Mouse (Mus musculus) 3T3-L1 (cell line): ENCODE measurements at regions not wholly inside any gene's neighbourhood (a gene's known extent, or its start where the extent isn't known, plus 50 kb on each side); places are given as distances from the start of the nearest gene placed in this dataset.

Experiments
- DNase-seq: peaks from one replicate; pipeline ENCODE4 v3.0.0-alpha.2; 2015; ENCODE audit warnings: low read depth, low spot score

DNA sequence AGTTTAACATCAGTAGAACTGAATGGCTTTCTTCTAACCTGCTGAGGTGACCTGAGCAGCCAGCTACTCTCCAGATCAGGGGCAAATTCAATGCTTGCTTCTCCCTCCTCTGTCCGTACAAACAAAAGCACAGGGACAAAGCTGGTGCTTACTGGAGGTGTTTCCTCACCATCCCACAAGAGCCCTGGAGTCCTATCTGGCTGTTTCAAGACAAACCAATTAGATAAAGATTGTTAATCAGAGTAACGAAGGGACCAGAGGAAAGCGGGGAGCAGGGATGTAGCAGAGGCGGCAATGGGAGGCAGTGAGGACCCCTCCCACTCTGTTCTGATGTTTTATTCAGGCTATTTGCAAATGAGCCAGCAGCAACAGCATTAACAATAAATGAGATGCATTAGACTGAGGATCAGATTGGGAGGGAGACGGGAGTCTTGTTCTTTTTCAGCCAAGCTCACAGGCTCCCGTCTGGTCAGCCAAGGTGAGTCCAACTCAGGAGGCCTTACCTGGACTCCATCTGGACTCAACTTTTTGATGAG is 418.0 kb upstream of the Gm6657 start:
- no peak for DNase-seq

DNA sequence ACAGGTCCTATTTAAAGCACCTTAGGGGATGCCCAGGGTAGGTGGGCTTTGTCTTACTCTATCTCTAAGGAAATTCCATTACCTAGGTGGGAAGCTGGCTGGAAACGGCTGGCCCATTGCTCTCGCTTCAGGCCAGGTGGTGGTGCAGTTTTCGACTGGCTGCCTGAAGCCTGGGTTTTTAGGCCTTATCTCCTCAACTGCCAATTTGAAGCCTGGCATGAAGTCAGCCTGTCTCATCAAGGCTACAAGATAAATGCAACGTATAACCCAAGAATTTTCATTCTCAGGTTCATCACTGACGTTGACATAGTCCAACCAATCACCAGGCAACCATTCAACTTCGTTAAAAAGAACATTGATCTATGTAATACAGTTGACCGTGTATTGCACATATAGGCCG is 417.3 kb upstream of the Gm6657 start:
- no peak for DNase-seq

DNA sequence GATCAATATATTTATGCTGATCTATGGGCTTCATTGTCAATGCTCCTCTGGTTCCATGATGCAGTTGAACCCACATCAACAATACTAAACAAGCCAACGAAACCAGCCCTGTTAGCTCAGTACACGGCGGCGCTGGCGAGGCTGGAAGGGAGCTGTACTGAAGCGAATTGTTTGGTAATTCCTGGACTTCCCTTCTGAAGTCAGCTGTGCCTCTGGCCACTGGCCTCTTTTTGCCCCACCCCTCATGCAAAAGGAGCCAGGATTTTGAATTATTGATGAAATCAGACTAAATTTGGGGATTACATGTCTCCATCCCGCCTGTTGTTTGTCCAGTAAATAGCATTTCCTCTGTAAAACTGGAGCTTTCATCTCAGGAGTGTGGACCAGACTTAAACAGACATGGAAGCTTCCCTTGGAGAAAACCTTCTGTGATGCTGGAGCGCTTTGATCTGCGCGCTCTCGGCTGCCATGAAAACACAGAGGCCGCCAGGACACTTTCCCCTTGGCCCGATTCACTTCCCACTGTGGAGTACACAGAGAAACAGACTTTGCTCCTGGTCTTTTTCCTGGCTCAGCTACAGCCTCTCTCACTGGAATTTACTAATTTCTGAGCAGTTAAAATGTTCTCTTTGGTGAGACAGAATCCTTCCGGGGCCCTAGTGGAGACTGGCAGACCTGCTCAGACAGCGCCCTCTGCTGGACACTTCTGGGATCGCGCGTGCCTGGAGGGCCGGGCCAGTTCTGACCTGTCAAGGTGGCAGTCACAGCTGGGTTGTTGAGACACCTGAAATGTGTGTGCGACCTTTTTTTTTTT is 412.9 kb upstream of the Gm6657 start:
- DNase-seq = peak; percentile 68

DNA sequence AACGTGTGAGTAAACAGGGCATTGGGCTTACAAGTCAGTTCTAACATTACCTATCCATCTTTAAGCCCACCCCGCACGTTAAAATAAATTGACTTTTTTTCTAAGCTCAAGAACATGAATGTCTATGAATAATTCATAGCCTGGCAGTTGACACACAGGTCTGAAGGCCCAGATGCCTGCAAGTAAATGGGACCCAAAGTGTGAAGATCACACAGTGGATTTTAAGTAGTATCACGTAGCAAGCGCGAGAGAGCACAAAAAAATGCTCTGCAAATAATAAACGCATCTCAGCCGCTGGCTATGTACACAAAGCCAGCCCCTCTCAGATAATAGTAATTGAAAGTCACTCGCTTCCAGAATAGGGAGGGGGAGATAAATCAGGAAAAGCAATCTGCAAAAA is 410.1 kb upstream of the Gm6657 start:
- no peak for DNase-seq

DNA sequence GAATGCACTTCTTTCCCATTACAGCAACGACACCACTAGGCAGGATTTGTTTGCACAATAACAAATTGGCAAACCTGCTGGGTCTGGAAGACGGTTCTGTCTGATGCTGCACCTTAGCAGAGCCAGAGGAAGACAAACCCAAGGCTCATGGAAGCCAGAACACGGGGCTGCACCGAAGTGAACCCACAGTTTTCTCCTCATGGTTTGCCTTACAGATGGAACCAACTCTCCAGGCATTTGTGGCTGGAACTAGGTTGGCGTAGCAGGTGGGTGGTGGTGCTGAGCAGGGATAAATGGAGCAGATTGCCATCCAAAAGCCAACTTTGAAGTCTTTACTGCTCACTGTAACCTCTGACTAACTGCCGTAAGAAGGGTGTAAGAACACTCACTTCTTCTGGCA is 408.4 kb upstream of the Gm6657 start:
- no peak for DNase-seq

DNA sequence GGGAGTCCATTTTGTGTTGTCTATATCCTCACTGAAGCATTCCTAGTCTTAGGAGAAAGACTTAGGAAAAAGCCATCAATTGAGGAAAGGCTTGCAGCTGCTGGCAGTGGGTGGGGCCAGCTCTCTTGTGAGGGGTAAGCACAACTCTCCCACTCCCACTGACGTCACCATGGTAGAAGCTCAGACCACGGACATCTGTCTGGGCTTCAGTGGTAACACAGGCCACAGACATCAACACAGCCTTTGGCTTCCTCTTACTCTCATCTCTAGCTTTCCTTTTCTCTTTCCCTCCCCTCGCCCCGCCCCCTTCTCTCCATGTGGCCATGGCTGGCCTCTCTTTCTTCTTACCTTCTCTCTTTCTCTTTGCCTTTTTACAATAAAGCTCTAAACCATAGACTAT is 407.4 kb upstream of the Gm6657 start:
- DNase-seq = no peak

DNA sequence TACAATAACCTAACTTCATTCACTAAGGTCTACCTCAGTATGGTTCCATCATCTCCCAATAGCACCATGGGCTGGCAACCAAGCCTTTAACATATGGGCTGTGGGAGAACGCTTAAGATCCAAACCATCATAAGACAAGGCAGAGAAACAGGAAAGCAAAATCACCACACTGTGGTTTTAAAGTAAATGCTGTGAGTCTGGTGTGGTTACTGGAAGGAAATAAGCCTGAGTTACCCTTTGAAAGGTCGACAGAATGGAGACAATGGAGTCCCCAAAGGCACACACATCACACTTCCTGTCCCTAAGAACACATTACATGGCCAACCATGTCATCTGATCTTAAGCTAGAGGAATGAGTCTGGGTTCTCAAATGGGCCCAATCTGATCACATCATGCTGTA is 405.8 kb upstream of the Gm6657 start:
- no peak for DNase-seq

DNA sequence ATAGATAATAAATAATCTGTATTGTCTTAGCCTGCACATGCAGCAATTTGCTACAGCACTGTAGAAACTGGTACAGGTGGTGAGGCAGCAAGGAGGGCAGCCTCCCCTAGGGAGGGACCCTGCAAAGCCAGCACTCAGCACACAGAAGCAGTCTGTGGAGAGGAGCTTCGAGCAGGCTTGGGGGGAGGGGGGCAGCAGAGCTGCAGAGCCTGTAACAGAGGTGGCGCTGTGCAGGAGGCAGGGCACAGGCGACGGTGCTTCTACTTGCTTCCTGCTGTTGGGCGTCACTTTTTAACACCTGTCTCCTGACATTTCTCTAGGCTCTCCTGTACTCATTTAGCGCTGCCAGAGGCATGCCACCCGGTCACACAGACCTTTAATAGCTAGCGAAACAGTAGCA is 404.6 kb upstream of the Gm6657 start:
- DNase-seq = no peak

DNA sequence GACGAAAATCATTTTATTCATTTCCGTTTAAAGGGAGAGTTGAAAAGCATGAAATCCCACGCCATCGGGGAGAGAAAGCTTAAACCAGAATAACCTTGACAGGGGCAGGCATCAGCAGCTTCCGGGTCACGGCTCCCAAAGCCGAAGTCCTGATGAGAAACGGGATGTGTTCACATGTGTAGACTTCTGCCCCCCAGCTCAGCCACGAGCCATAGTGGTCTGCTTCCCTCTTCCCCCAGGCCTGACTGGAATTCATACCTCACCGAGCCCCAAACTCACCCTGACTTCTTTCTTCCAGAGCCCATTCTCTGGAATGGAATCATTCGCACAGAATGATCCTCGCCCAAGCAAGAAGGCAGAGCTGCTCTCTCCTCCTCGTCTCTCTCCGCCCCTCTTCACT is 404.2 kb upstream of the Gm6657 start:
- no peak for DNase-seq

DNA sequence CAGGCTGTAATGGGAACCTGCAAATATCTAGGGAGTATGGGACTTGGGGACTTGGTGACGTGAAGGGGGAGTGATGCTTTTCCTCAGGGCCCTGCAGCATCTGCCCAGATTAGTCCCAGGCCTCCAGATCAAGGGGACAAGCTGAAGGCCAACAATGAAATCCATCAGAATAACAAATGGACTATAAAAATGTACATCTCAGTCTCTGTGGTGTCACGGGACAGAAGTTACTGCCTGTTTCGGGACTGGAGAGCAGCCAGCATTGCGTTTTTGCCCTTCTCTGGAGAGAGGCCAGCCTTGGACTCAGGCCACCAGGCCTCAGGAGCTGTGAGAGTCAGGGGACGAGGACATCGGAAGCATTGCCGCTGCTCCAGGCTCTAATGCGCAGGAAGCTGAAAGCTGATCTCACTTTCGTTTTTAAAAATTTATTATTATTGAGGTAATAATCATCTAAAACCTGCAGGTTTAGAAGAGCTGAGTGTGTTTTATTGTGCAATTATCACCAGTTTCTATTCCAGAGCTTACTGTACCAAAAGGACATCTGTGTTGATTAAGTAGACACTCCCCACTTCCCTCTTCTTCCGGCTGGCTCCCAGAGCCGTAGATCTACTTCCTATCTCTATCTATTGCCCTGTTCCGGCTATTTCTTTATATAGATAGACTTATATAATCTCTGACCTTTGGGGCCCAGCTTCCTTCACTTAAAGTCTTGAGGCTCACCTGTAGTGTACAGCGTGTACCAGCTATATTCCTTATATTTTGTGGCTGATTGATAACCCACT is 403.0 kb upstream of the Gm6657 start:
- no peak for DNase-seq

DNA sequence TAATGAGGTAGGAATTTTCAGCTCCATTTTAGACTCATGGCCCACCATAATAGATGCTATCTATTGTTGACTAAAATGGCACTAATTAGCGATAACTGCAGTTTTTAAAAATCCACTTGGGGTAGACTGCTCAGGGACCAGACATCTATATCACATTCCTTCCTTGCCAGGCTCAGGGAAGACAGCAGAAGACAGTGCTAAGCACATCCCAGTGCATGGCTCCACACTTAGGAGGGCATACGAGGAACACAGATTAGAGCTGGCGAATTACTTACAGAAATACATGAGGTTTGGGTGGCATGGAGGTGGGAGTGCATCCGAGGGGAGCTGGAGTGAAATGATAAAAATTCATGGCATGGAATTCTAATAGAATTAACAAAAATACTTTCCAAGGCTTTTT is 395.5 kb upstream of the Gm6657 start:
- no peak for DNase-seq

DNA sequence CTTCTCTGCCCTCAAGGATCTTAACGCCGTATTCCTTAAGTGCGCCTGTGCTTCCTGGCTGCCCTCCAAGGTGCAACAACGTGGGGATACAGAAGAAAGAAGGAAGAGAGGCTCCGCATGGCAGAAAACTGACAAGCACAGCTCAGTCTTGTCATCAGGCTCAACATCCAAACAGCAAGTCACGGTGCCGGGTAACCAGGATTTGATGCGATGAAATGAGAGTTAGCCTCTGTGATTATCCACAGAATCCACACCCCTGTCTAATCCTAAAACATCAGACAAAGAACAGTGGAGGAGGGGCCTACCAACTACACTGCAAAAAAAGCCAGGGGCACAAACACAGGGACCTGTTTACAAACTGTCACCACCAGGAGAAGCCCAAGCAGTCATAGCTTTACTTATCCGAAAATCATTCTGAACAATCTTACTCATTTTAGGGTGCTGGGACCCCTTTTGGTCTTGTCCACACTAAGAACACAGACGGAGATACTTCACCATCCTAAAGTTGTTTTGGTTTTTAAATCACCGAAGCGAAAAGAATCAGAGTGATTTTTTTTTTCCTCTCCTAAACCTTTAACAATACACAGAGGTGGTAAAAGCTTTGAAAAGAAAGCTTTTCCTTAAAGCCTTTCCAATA is 394.8 kb upstream of the Gm6657 start:
- no peak for DNase-seq

DNA sequence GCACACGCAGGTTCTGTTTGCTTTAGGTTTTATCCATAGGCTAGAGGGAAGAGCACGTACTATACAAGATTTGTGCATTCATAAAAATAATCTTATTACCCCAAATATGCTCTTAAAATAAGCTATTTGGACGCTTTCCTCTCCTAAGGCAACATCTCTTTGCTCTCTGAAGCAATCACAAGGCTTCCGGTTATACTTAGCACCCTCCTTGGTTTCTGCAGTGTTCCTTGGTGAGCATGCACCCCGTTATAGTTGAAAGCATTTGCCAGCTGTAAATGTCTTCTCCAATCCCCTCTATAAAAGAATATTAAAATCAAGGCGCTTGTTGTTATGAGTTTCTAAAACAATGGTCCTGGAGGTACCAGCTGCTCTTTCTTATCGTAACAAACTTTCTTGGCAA is 386.4 kb upstream of the Gm6657 start:
- DNase-seq = no peak

DNA sequence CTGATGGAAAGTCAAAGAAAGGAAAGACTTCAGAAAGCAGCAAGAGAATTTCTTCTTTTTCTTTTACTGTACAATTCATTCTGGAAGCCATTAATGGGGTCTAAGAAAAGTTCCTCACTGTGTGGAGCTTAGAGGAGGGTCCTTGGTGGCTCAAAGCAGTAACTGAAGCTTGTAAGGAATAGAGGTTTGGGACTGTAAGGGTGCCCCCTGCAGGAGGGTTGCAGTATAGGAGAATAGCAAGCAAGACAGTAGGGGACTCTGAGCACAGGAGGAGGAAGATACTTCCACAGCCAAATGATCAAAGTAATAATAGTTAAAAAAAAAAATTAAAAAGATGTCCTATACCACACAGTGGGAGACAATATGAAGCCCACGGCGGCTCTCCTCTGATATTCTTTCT is 382.8 kb upstream of the Gm6657 start:
- DNase-seq = peak; percentile 53

DNA sequence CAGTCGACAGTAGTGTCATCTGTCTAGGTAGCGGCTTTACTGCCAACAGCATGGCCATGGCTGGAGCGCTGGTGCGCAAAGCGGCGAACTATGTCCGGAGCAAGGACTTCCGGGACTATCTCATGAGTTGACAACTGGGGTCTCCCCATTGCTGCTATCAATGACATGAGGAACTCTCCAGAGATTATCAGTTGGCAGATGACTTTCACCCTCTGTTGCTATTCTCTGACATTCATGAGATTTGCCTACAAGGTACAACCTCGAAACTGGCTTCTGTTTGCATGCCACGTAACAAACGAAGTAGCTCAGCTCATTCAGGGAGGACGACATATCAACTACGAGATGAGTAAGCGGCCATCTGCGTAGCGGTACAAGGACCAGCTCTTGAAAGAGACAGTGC is 374.6 kb upstream of the Gm6657 start:
- DNase-seq = no peak

DNA sequence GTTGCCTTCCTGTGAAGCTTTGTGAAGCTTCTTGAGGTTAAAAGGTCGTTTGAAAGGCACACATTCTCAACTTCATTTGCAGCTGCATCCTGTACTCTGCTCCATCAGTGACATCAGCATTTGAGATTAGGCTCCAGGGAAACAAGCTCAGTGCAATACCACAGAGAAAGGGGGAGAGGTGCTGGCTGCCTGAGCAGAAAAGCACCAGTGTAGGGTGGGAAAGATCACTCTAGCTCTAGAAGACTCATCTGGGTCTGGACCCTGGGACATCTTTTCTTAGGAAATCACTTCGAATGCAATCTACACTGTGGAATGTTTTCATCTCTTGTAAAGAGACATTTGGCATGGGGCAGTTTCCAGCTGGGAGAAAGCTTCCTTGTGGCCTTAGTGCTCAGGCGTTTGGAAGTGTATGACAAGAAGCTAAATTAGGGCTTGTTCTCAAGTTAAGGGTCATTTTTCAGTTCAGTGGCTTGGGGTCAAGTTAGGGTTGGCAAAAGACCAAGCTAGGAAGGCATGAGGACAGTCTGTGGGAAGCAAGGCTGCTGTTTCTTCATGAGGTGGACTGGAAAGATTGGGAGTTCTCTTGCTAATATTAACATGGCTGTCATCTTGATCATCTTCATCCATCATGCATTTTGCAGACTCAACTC is 370.5 kb upstream of the Gm6657 start:
- DNase-seq = no peak

DNA sequence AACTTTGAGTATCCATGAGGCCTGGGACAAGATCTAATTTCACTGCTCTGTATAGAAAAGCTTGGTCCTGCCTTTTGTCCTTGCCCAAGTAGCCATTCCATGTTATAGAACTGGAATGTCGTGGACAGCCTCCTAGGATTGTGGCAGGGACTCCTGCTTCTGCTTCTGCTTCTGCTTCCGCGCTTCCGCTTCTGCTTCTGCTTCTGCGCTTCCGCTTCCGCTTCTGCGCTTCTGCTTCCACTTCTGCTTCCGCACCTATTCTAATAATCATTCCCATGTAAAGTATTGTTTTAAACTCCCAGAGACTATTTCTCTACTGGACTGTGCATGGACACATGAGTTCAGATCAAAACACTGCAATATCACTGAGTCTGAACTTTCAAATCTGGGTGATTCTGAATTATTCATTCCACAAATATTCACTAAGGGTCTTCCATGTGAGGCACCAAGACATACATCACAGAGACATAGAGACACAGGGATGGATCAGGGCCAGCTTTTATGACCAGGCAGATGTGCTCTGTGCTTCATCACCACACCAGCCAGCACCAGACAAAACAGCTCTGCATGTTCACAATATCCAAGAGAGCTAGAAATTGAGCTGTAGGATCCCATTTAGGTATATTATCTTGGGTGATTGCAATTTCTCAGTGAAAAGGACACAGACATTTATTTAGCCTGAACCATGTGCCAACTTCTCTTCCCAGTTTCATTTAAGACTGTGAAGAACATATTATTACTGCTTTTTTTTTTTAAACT is 360.5 kb upstream of the Gm6657 start:
- DNase-seq = no peak

DNA sequence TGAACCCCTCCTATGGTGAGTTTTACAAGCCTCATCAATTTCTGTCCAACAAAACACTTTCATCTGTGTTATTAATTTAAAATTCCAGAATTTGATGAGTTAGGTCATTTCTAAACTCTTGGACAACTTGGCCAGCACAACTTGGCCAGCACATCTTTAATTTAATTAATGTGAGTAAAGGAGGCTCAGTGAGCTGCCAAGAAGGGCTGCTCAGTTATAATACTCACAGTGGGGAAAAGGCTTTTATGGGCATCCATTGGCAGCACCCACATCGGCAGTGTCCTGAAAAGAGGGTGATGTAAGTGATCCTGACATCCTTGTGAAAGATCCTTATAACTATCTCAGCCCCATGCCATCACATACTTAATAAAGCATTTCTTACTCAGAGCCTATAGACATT is 359.2 kb upstream of the Gm6657 start:
- DNase-seq = no peak

DNA sequence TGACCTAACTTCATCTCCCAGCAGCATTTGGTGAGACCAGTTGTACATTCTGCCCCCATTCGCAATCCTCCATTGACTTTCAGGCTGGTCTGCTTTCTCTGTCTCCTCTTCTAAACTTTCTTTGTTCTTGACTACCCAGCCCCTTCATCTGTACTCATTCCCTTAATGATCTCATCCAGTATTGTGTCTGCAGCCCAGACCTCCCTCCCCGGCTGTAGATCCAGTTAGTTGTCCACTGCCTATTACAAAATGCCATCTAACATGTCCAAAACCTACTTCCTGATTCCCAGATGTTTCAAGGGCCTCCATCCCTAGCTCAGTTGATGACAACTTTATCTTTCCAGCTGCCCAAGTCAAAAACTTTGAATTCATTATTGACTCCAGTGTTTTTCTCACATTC is 357.8 kb upstream of the Gm6657 start:
- no peak for DNase-seq

DNA sequence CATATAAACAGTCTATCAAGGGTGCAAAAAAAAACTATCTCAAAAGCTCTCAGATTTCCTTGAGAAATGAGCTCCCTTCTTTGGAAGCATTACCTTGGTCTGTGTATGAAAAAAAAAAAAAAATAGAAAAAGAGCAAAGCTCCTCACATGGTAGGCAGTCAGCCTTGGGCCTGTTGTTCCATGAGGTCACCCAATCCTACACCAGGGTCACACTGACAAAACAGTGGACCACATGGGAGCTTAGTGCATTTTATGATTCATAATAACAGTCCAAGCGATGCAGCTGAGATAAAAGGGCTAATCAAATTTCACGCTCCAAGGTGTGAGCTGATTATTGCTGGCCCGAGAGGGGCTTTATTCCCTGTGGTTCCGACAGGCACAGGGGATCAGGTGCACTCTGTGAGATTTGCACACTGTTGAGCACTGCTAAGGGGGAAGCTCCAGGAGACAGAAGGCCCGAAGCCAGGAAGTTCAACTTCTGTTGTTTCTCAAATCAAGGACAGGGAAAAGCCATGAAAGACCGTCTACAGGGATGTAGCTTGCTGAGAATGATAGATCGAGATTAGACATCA is 352.1 kb upstream of the Gm6657 start:
- DNase-seq = no peak
